Comparison of ENCODE assay signal across 27 mouse cellular contexts in the genomic region with DNA sequence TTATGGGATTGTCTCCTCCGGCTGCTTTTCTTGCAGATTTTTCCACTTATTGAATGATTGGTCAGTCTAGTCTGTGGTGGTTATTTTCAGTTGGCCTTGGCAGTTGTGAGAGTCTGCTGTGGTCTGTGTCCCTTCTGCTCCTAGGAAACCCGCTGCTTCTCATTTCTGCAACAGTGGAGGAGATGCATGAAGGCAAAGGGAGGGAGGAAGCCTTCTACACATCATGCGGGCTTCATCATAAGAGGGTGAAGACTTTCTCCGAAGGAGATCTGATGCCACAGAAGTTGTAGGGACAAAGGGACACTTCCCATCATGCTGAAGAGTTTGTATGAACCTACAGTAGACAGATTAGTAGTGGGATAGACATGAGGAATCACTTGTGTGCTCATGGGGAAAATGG. TPM values are rescaled to one million over a fixed set of nuclear protein-coding genes. Genes with fewer than 3 reads are reported as not detected.
"Had no signal": no experiment of that assay in that cellular context is flagged by ENCODE, and none has a peak within 500 bp of the region (broad histone marks: within the 10 kb centered on the region; RNA-seq: fewer than 3 reads in every experiment).

No protein-coding gene starts in this region.

- H3K9me3 ChIP-seq: embryonic facial prominence, embryonic 10.5 days; embryonic facial prominence, embryonic 12.5 days; embryonic facial prominence, embryonic 13.5 days; embryonic facial prominence, embryonic 15.5 days; forebrain, embryonic 10.5 days; forebrain, embryonic 12.5 days; forebrain, embryonic 13.5 days; forebrain, embryonic 15.5 days; heart, embryonic 12.5 days had no signal

- DNase-seq: cerebellum, adult 2 months; cerebellum, adult 9-10 months; cerebellum, adult 9-11 months; cerebellum, postnatal 10 days; cerebellum, postnatal 14 days; cerebellum, postnatal 36 days; embryo, embryonic 11 days; forebrain, postnatal 0 days; gastrocnemius, adult 2 months; gastrocnemius, postnatal 10 days; gastrocnemius, postnatal 14 days; gastrocnemius, postnatal 25 days; gastrocnemius, postnatal 36 days; heart, adult 18-20 months had no signal

- H3K27ac ChIP-seq: embryonic facial prominence, embryonic 10.5 days; embryonic facial prominence, embryonic 12.5 days; embryonic facial prominence, embryonic 13.5 days; embryonic facial prominence, embryonic 15.5 days; forebrain, embryonic 10.5 days; forebrain, embryonic 12.5 days; forebrain, embryonic 13.5 days; forebrain, embryonic 15.5 days; gastrocnemius, adult 2 months had no signal

- H3K4me2 ChIP-seq: embryonic facial prominence, embryonic 12.5 days; embryonic facial prominence, embryonic 13.5 days; embryonic facial prominence, embryonic 15.5 days; forebrain, embryonic 12.5 days; forebrain, embryonic 13.5 days; forebrain, embryonic 15.5 days; heart, embryonic 12.5 days had no signal

- H3K9ac ChIP-seq: embryonic facial prominence, embryonic 12.5 days; embryonic facial prominence, embryonic 13.5 days; embryonic facial prominence, embryonic 15.5 days; forebrain, embryonic 12.5 days; forebrain, embryonic 13.5 days; forebrain, embryonic 15.5 days; forebrain, postnatal 0 days; heart, embryonic 12.5 days had no signal

- H3K4me3 ChIP-seq: embryonic facial prominence, embryonic 10.5 days; embryonic facial prominence, embryonic 12.5 days; embryonic facial prominence, embryonic 13.5 days; embryonic facial prominence, embryonic 15.5 days; erythroblast, embryonic 14.5 days; forebrain, embryonic 10.5 days; forebrain, embryonic 12.5 days; forebrain, embryonic 13.5 days; forebrain, embryonic 15.5 days; gastrocnemius, adult 2 months; heart, embryonic 12.5 days had no signal

- ATAC-seq: forebrain, embryonic 13.5 days; forebrain, embryonic 14.5 days; forebrain, embryonic 15.5 days; forebrain, embryonic 16.5 days; forebrain, postnatal 0 days had no signal

- H3K4me1 ChIP-seq: embryonic facial prominence, embryonic 10.5 days; embryonic facial prominence, embryonic 12.5 days; forebrain, embryonic 10.5 days; forebrain, embryonic 12.5 days; forebrain, embryonic 13.5 days; forebrain, embryonic 15.5 days had no signal

- H3K36me3 ChIP-seq: embryonic facial prominence, embryonic 10.5 days; embryonic facial prominence, embryonic 13.5 days; embryonic facial prominence, embryonic 15.5 days; forebrain, embryonic 10.5 days; forebrain, embryonic 12.5 days; forebrain, embryonic 15.5 days; heart, embryonic 12.5 days had no signal

- H3K27me3 ChIP-seq: embryonic facial prominence, embryonic 12.5 days; embryonic facial prominence, embryonic 13.5 days; embryonic facial prominence, embryonic 15.5 days; forebrain, embryonic 12.5 days; forebrain, embryonic 13.5 days; forebrain, embryonic 15.5 days; heart, embryonic 12.5 days had no signal

RNA-seq across cellular contexts. Expression of a gene that starts 16.2 kb away (rescaled TPM):
- total RNA-seq: granulocyte monocyte progenitor cell, adult 5-6 weeks had no signal
- polyA plus RNA-seq: erythroblast, embryonic 14.5 days had no signal
